Mouse (Mus musculus) yolk sac, embryonic 10.5 days (tissue): ENCODE data around the gene Mrc2.
A peak's percentile ranks its signal among the peaks of the same experiment; 100 is the strongest.

ENCODE experiments used
- DNase-seq: peaks from one replicate; pipeline ENCODE4 v3.0.0-alpha.2; 2017; ENCODE audit warnings: low spot score

Mrc2 gene

DNA sequence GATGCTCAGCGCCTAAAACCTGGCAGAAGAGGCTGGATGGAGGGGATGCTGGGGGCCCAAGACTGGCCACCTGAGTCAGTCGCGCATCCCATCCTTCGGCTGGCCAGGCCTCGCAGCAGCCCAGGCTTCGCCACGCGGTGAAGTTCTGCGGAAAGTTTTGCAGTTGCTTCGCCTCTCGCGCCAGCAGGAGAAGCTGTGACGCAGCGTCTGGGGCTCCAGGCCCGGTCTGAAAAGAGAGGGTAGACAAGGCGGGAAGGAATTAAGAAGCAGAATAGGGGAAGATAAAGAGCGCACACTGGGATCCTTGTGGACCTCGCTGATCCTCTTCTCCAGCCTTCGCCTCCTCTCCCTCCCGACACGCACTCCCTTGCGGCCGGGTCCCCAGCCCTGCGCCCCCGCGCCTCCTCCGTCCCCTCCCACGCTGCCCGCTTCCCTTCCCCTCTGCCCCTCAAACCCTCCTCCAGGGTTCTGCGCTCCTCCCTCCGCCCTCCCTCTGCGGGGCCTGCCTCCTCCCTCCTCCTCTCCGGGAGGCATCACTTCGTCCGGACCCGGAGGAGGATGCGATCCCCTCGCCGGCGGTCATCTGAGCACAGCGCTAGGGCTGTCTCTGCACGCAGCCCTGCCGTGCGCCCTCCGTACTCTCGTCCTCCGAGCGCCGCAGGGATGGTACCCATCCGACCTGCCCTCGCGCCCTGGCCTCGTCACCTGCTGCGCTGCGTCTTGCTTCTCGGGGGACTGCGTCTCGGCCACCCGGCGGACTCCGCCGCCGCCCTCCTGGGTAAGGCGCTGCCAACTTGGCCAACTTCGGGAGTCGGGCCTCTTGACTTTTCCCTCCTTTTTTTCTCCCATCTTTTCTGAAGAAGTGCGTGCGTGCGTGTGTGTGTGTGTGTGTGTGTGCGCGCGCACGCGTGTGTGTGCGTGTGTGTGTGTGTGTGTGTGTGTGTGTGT lies at the start of gene Mrc2:
Gene Mrc2 (plus strand): TSS at position 520 of the 948 bp plus-strand sequence.
- DNase-seq, result peak; percentile 84

DNA sequence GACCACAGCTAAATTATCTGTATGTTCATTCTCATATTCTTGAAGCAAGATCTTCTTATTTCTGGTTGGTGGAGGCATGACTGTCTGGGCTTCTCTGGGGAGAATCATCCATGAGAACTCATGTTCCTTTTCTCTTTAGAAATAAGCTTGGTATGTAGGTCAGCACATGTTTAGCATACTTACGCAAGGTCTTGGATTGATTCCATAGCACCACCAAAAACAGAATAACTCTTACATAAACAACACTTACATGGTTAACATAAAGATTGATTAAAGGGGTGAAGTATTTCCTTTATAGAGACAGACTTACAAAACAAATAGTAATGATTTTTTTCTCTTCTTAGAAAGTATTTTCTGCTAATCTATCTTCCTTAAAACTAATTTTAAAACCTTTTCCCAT lies 46.1 kb upstream of the Mrc2 start:
- DNase-seq, result no peak

DNA sequence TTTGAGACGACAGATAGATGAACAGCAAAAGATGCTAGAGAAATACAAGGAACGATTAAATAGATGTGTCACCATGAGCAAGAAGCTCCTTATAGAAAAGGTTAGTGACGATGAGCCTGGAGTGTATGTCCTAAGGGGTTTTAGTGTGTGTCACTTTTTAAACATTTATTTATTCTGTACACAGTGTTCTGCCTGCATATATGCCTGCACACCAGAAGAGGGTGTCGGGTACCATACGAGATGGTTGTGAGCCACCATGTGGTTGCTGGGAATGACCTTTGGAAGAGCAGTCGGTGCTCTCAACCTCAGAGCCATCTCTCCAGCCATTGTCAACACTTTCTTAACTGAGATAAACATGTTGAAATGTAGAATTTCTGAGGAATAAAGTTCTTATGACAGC lies 45.7 kb upstream of the Mrc2 start:
- DNase-seq, result no peak

DNA sequence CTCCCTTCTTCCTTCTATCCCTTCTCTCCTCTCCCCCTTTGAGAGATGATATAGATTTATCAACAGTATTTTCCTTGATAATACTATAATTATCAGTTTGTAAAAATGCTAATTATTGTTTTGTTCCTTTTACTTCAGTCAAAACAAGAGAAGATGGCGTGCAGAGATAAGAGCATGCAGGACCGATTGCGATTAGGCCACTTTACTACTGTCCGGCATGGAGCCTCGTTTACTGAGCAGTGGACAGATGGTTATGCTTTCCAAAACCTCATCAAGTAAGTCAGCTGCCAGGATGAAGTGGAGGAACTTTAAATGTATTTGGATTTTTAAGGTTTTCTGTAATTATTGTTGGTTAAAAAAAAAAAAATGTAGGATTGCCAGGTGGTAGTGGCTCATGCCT lies 45.1 kb upstream of the Mrc2 start:
- DNase-seq, result no peak

DNA sequence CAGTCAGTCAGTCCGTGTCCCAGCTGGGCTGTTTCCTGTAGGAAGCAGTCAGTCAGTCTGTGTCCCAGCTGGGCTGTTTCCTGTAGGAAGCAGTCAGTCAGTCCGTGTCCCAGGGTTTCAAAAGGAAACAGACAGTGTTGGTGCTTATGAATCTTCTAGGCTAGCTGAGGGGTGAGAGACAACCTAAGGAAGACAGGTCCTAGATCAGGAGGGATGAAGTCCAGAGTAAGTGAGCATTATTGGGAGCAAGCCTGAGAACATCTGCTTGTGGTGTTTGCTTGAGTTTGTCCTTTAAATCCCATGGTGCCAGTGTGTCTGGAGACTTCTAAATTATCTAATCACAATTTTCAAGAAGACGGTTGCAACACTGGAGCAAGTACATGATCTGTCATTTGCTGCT lies 32.7 kb upstream of the Mrc2 start:
- DNase-seq, result no peak

DNA sequence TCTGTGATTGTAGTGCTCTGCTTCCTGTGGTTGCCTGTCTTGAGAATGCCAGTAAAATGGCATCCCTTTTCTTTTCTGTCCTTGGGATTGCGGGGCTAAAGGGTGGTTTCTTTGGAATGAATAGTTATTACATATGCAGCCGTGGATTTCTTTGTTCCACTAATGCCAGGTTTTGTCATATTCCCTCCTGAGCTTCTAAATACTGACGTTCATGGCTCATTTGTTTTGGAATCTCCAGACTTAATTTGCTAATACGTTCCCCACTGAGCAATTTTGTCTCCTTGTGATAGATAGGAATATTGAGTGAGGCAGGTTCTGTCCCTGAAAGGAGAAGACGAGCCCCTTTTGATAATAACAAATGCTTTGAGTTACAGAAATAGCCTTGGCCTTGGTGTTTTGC lies 31.3 kb upstream of the Mrc2 start:
- DNase-seq, result no peak

DNA sequence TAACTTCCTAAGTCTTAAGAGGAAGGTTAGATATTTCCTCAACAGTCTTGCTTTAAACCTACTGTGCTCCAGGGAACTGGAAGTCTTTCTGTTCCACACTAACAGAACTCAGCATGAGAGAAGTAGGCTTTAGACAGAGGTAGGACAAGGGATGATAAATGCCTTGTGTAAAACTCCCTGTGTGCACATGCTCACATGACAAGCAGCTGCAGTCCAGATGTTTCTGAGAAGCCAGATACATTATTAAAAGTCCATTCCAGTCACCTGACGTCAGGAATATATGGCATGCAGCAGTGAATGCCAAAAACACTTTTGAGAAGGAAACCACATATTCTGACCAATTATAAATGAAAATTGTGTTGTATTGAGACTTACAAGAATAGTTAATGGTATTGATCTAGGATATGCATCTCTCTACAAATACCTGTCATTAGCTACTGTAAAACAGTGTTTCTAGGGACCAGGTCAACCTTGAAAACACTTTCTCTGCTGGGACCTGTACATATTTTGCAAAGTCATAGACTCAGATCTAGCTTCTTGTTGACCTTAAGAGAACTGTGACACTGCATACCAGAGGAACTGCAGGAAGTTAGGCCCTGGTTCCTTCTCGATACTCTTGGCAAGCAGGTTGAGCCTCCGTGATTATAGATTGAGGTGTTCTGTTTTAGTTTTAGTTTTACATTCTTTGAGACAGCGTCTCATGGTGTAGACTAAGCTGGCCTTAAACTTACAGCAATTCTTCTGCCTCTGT lies 30.7 kb upstream of the Mrc2 start:
- DNase-seq, result no peak

DNA sequence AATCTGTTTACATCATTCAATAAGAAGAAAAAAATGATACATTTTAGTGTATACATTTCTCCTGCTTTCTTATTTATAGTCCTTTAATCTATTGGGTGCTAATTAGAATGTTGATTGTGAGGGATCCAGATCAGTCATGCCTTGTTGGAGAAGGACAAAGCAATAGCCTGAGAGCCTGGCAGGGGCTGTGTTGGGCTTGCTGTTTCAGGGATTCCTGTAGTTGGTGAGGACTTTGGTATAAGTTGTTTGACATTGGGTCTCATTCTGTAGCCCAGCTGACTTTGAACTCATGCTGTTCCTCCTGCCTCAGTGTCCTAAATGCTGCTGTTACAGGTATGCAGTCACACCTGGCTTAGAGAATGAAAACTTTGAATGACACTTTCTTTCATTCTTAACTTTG lies 27.9 kb upstream of the Mrc2 start:
- DNase-seq, result no peak

DNA sequence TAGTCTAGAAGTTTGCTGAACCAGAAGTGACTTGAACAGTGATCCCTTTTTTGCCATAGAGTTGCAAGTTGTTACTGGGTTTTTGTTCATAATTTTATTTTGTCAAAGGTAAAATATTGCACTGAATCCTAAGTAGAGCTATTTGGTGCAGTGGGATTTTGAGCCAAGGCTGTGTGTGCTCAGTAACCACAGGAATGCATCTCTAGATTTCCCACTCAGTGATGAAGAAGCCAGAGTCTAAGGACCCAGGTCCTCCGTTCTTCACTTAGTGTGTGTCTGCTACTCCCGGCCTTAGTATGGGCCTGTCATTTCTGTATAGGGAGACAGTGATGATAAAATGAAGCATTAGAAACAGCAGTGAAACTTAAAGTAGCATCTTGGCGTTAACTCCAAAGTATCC lies 27.5 kb upstream of the Mrc2 start:
- DNase-seq, result no peak

DNA sequence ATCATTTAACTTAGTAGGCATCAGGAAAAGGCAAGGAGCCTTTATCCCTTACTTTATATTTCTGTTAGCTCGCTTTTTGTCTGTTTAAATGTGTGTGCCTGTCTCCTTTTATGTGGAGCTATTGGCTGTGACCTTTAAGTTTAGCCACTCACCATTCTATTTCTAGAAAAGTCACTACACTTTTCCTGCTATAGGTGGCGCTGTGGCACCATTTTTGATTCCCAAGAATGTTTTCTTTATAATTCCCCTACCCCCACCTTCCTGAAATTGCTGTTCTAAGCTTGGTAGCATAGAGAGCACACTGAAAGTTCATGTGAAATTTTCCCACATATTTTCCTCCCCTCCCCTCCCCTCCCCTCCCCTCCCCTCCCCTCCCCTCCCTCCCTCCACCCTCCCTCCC lies 22.3 kb upstream of the Mrc2 start:
- no peak for DNase-seq

DNA sequence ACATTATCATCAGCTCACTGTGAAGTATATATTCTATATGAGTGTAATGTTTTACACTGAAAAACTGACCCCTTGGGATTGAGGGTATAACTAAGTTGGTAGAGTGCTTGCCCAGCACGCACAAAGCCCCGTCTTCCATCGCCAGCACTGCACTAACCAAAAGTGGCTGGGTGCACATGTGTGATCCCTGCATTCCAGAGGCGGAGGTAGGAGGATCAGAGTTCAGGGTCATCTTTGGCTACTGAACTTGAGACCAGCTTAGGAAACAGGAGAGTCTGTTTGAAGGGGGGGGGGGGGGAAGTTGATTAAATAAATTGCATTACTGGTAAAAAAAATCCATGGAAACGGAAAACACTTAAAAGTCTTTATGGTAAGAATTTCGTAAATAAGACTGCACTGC lies 12.0 kb upstream of the Mrc2 start:
- DNase-seq, result no peak

DNA sequence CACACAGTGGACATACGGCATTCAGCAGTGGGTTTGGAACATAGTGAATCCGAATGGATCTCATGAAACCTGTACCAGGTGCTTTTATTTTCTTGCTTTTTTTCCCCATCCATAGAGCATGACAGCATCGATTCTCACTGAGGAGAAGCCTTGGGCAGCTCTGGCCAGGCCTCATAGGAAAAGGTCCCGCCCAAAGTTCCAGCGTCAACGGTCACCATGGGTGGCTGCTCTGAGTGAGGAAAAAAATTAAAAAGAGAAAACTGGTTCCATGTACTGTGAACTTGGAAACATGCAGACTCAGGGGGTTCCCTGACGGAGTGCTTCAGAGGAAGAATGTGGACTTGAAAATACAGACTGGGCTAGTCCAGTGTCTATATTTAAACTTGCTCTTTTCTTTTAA lies 11.2 kb upstream of the Mrc2 start:
- DNase-seq, result no peak

DNA sequence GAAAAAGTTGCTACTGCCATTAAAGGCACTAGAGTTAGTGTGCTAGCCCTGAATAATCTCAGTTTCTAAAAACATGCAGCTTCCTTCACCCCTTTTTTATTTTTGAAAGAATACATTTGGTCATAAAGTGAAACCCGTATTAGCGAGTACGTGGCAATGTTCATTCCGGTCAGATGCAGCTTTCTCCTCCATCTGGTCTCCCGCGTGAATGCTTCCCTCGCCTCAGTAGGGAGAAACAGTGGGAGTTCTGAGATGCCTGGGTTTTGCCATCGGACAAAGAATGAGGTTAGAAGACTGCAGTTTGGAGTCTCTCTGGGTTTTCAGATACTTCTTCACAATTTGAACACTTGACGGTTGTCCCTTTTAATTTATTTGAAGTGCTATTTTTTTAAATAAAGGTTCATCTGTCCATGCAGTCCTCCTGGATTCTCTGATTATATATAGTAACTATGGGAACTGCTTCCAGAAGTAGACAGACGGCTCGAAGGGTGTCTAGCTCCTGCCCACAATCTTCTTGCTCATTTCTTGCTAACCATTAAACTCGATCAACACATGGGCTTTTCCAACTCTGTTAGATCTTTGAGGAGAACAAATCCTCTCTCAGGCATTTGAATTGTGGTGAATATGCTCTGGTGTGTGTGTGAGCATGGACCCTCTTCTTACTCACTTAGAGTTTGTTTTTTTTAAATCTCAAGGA lies 10.5 kb upstream of the Mrc2 start:
- DNase-seq, result no peak

DNA sequence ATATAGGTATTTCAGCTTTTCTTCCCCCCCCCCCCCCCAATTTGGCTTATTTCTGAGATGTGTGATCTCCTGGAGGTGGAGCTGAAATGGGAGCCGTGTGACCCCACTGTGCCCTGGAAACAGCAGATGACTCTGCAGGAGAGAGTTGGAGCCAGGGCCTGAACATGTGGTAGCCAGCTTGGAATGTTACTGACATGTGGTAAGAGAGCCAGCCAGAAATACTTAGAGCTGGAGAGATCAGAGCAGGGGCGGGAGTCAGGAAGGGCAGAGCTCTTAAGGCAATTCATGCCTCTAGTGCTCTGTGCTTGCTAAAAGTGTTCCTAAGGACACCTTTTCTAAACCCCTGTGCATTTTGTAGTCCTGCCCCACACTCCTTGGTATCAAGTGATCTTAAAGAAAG lies 10.0 kb upstream of the Mrc2 start:
- peak; percentile 19 for DNase-seq

DNA sequence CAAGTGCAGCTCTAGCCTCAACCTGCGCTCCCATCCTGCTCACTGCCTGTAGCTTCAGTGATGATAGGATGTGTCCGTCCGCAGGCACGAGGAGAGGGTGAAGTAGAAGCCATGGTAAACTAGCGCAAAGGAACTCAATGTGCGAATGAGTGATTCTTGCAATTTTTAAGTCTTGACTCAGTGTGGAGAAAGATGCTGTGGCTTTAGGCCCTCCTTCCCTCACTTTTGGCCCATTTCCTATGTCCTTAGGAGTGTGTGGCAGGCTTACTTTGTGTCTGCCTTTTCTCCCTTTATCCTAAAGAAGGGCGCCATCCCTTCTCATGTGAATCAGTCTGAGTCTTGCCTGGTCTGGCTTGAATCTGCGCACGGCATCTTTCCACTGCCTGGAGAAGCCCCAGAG lies 9.4 kb upstream of the Mrc2 start:
- DNase-seq, result no peak

DNA sequence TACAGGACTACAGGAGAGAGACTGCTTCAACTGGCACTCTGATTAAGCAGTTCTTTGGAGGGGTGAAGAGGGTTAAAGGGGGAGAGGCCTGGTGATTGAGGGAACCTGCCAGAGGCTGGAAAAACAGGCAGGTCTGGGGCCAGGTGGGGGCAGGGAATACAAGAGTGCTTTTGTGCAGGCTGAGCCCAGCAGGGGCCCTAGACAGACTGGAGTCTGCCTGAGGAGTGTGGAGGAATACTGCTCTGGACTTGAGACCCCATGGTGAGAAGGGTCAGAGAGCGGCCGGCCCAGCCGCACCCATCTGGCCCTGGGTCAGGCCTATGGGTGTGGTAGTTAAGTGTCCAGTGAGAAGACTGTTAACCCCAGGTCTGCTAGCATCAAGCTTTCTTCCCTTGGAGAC lies 6.7 kb upstream of the Mrc2 start:
- peak; percentile 80 for DNase-seq

DNA sequence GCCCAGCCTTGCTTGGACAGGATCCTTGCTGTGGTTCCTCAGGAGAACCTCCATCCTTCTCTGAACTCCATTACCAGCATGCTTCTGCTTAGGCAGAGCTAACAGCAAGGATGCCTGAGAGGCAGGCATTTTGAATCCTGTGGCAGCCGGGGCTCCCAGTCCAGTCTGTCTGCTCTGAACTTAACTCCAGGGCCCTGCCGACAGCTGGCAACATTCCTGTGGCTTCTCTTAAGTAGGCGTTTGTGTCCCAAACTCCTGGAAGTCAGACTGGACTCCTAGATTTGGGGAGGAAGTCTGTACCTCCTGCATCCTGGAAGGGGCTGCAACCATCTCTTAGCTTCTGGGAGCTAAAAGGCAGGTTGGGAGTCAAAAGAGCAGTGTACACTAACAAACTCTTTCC lies 3.0 kb upstream of the Mrc2 start:
- DNase-seq, result no peak

DNA sequence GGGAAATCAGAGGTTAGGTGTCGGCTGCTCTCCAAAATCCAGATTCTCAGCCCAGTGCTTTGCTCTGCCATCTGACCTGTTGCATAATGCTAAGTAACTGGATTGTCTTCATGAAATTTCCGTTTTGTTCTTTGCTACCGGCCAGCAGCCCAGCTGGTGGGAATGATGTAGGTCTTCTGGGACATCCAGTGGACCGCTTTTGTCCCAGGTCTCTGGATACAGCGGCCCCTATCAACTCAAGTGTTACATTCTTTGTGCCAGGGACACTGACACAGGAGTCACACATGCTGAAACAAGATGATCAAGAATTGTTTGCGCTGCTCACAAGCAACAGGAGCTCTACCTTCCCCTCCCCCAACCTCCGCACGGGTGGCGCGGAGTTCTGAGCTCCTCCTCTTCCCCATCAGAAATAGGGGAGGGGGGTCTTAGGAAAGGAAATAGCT lies 741 bp upstream of the Mrc2 start:
- peak; percentile 36 for DNase-seq

DNA sequence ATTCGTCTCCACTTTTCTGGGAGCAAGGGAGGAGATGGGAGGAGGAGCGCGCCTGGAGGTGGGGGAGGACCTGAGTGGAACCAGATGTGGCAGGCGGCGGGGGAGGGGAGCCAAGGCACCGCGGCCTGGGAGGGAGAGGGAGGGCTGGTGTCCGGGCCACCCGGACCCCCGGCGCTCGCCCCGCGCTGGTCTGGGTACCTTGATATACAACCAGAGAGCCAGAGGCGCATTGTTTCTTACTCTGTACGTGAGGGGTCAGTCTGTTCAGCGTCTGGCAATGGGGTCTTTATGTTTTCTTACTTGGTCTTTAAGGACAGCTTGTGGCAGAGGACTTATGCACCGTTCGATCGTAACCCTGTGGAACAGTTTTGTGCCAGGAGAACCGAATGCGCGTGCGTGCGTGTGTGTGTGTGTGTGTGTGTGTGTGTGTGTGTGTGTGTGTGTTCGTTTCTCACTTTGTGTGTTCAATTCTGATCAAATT lies 698 bp downstream of the Mrc2 start:
- peak; percentile 73 for DNase-seq

DNA sequence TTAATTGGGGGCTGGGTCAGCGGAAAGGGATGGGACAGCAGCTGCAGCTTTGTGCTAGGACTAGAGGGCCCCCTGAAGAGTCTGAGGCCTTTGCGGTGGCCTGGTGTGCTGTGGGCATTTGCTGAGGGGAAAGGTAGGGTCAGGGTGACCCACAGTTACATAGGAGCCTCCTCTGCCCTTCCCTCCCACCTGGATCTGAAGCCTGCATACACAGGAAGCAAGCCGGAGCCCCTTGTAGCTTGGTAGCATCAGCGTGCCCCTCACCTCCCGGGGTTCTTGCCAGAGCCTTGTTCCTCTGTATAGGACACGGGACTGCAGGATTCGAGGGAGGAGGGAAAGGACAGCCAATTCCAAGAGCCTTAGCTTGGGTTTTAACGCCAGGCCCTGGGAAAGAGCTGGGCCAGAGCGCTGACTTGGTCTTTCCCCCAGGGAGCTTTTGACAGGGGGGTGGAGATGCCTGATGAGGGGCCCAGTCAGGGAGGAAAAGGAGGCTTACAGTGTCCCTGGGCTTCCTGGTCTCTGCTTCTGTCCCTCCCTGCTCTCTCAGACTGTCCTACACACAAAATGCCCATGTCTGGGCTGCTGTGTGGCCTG lies 1.6 kb downstream of the Mrc2 start:
- no peak for DNase-seq

DNA sequence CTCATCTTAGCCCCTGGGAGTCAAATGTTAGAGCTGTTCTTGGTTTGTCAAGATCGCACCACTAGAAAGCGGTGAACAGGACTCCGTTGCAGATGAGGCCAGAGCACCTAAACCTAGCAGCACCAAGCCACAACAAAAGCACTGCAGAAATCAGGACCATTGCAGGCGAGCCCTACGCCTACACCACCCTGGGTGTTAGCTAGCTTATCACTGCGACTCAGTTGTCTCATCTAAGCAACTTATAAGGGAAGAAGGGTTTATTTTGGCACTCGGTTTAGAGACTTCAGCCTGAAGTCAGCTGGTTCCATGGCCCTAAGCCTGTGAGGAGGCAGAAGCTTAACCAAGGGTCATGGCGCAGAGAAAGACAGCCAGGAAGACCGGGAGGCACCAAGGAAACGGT lies 3.6 kb downstream of the Mrc2 start:
- no peak for DNase-seq

DNA sequence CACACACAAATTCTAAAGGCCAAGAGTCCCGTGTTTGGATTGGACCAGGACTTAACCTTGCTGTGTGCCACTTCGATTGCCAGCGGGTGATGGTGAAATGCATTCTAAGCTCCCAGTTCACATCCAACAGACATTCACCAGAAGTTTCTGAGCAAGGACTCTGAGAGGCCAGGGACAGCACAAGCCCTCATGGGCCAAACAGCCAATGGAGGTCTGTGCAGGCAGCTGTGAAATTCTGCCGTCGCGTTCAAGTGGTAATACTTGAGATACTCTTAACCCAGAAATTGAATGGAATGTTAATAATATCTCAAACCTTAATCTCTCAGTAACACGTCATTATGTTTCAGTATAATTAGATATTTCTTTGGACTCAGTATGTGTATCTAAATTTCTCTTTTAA lies 17.8 kb downstream of the Mrc2 start:
- no peak for DNase-seq
